Mouse (Mus musculus) thymus, postnatal 0 days (tissue): ENCODE data around the gene 1700020D05Rik. TPM values are rescaled to one million over a fixed set of nuclear protein-coding genes. Genes with fewer than 3 reads are reported as not detected.

ENCODE experiments used
- DNase-seq: peaks from one replicate; pipeline ENCODE4 v3.0.0-alpha.2; 2015; ENCODE audit warnings: low spot score
- polyA plus RNA-seq: library from polyadenylated mRNA; unstranded; fragments of >200 nt; fragmentation: Nextera tagmentation; extraction: Ambion mirVana; gene quantifications from 2 replicates; pipeline ENCODE4 v1.2.1, GENCODE M21; 2015

1700020D05Rik gene
- polyA plus RNA-seq, 1 experiment from 2014 or later = 0.44 TPM

- no peak for DNase-seq
Measured at GRCm38 (mm10) chr19:5455037-5455436, 48.5 kb downstream of the 1700020D05Rik start.

Other genes with a start within 250 kb of the 1700020D05Rik start
- 8.3 and 9.8 TPM in 2 replicates for gene Pacs1, start 230.7 kb downstream of the 1700020D05Rik start, polyA plus RNA-seq
- 294 and 319 TPM in 2 replicates for gene Sf3b2, start 208.3 kb downstream of the 1700020D05Rik start, polyA plus RNA-seq
- 0.36 and 0.44 TPM in 2 replicates for gene Gal3st3, start 205.5 kb downstream of the 1700020D05Rik start, polyA plus RNA-seq
- not detected in 2 replicates for gene Catsper1, start 168.0 kb downstream of the 1700020D05Rik start, polyA plus RNA-seq
- gene Cst6, start 154.2 kb downstream of the 1700020D05Rik start, polyA plus RNA-seq = 29.1 and 30.5 TPM in 2 replicates
- gene Eif1ad, start 137.0 kb downstream of the 1700020D05Rik start, polyA plus RNA-seq = 51.1 and 59.4 TPM in 2 replicates
- gene Banf1, start 136.6 kb downstream of the 1700020D05Rik start, polyA plus RNA-seq = 590 and 607 TPM in 2 replicates
- gene Sart1, start 115.1 kb downstream of the 1700020D05Rik start, polyA plus RNA-seq = 73.4 and 84.2 TPM in 2 replicates
- 1.9 TPM in 2 replicates for gene Tsga10ip, start 101.3 kb downstream of the 1700020D05Rik start, polyA plus RNA-seq
- 217 and 222 TPM in 2 replicates for gene Drap1, start 78.8 kb downstream of the 1700020D05Rik start, polyA plus RNA-seq
- 51.5 and 54.4 TPM in 2 replicates for gene AI837181, start 78.6 kb downstream of the 1700020D05Rik start, polyA plus RNA-seq
- 0.47 TPM in 1 of 2 replicates, not detected in the other for gene Fosl1, start 56.2 kb downstream of the 1700020D05Rik start, polyA plus RNA-seq
- gene Ccdc85b, start 45.9 kb downstream of the 1700020D05Rik start, polyA plus RNA-seq = 7.3 and 8.2 TPM in 2 replicates
- gene Fibp, start 43.2 kb downstream of the 1700020D05Rik start, polyA plus RNA-seq = 104 and 112 TPM in 2 replicates
- gene Ctsw, start 35.3 kb downstream of the 1700020D05Rik start, polyA plus RNA-seq = 42.8 and 43.0 TPM in 2 replicates
- 26.5 and 27.9 TPM in 2 replicates for gene Efemp2, start 29.8 kb downstream of the 1700020D05Rik start, polyA plus RNA-seq
- 58.6 and 63.5 TPM in 2 replicates for gene Mus81, start 15.4 kb downstream of the 1700020D05Rik start, polyA plus RNA-seq
- 3,590 and 4,042 TPM in 2 replicates for gene Cfl1, start 13.3 kb downstream of the 1700020D05Rik start, polyA plus RNA-seq
- gene Snx32, start 6.8 kb upstream of the 1700020D05Rik start, polyA plus RNA-seq = 9.9 and 10.8 TPM in 2 replicates
- 1.9 TPM in 2 replicates for gene Ovol1, start 56.9 kb upstream of the 1700020D05Rik start, polyA plus RNA-seq
- gene Ap5b1, start 64.2 kb upstream of the 1700020D05Rik start, polyA plus RNA-seq = 8.9 and 9.8 TPM in 2 replicates
- 127 and 157 TPM in 2 replicates for gene Rnaseh2c, start 98.1 kb upstream of the 1700020D05Rik start, polyA plus RNA-seq
- gene Kat5, start 106.5 kb upstream of the 1700020D05Rik start, polyA plus RNA-seq = 65.3 and 73.8 TPM in 2 replicates
- 50.0 and 56.2 TPM in 2 replicates for gene Rela, start 133.7 kb upstream of the 1700020D05Rik start, polyA plus RNA-seq
- gene Sipa1, start 159.9 kb upstream of the 1700020D05Rik start, polyA plus RNA-seq = 37.4 and 39.2 TPM in 2 replicates
- gene Map3k11, start 185.0 kb upstream of the 1700020D05Rik start, polyA plus RNA-seq = 25.7 and 29.2 TPM in 2 replicates
- gene Pcnx3, start 185.1 kb upstream of the 1700020D05Rik start, polyA plus RNA-seq = 13.7 and 19.4 TPM in 2 replicates
- 0.32 and 0.74 TPM in 2 replicates for gene Kcnk7, start 200.6 kb upstream of the 1700020D05Rik start, polyA plus RNA-seq
- 17.6 TPM in 2 replicates for gene Ehbp1l1, start 222.5 kb upstream of the 1700020D05Rik start, polyA plus RNA-seq
- gene Fam89b, start 225.9 kb upstream of the 1700020D05Rik start, polyA plus RNA-seq = 91.8 and 92.5 TPM in 2 replicates
- gene Ltbp3, start 237.1 kb upstream of the 1700020D05Rik start, polyA plus RNA-seq = 9.7 and 10.2 TPM in 2 replicates